Mouse (Mus musculus): ENCODE data around the gene Med6.
A peak's percentile ranks its signal among the peaks of the same experiment; 100 is the strongest.
"Not testable (repeated sequence)": the region's sequence is repeated elsewhere in the genome, so short reads cannot be mapped to it uniquely, and the experiment has no call there.

Gene Med6

GRCm38 (mm10) chr12:81549286-81549685 is 45.5 kb downstream of the Med6 start:
- DNase-seq (ENCODE audit: low spot score in 2 of 2) = no peak

GRCm38 (mm10) chr12:81547163-81547562 is 47.6 kb downstream of the Med6 start:
- DNase-seq (ENCODE audit: low spot score in 2 of 2) = no peak

- no peak for DNase-seq (ENCODE audit: low spot score in 2 of 2)
Measured at GRCm38 (mm10) chr12:81533029-81533419, 61.8 kb downstream of the Med6 start.

GRCm38 (mm10) chr12:81532316-81533028 is 62.3 kb downstream of the Med6 start, which contains the start of the genes Gm20498 and Synj2bp:
TSS of gene Gm20498 (minus strand) at chr12:81532905.
TSS of gene Synj2bp (minus strand) at chr12:81532911.
- peak; percentile 78 to 80 for DNase-seq (ENCODE audit: low spot score in 2 of 2)

- not testable (repeated sequence) for DNase-seq (ENCODE audit: low spot score in 2 of 2)
Measured at GRCm38 (mm10) chr12:81530587-81530986, 64.2 kb downstream of the Med6 start.
